In genomic region chr10:117394738-117395550, GRCm38 (mm10) we compare ENCODE assay signal across 19 mouse cellular contexts.
"Had no signal": no experiment of that assay in that cellular context is flagged by ENCODE, and none has a peak within 500 bp of the region (broad histone marks: within the 10 kb centered on the region; RNA-seq: fewer than 3 reads in every experiment).

No protein-coding gene starts in this region.

- H3K36me3 ChIP-seq: intestine, embryonic 15.5 days; neural tube, embryonic 13.5 days; stomach, embryonic 15.5 days had no signal

- H3K4me3 ChIP-seq: intestine, embryonic 15.5 days; neural tube, embryonic 13.5 days; stomach, embryonic 15.5 days had no signal

- H3K27me3 ChIP-seq: intestine, embryonic 15.5 days; stomach, embryonic 15.5 days had no signal

- ATAC-seq: intestine, embryonic 15.5 days had no signal

- H3K4me2 ChIP-seq: intestine, embryonic 15.5 days; midbrain, embryonic 11.5 days; neural tube, embryonic 13.5 days; stomach, embryonic 15.5 days had no signal

- H3K9me3 ChIP-seq: intestine, embryonic 15.5 days; neural tube, embryonic 13.5 days; stomach, embryonic 15.5 days had no signal

- H3K9ac ChIP-seq: intestine, embryonic 15.5 days; liver, embryonic 14.5 days; neural tube, embryonic 13.5 days; stomach, embryonic 15.5 days had no signal

- H3K27ac ChIP-seq: intestine, embryonic 15.5 days; kidney, postnatal 0 days; liver, embryonic 14.5 days; neural tube, embryonic 13.5 days; stomach, embryonic 15.5 days had no signal

- H3K4me1 ChIP-seq: intestine, embryonic 15.5 days; stomach, embryonic 15.5 days had no signal

- DNase-seq: kidney, adult 11 months; kidney, adult 8-10 months; kidney, postnatal 25 days; lung, adult 2 months; lung, postnatal 10 days; lung, postnatal 4 days; midbrain, embryonic 14.5 days; retina, postnatal 1 day; right cerebral cortex, postnatal 25 days; spleen, adult 18-20 months; thymus, adult 18-20 months; thymus, postnatal 14 days; thymus, postnatal 4 days had no signal
